Mouse (Mus musculus): ENCODE data around the gene Zkscan5. TPM values are rescaled to one million over a fixed set of nuclear protein-coding genes. Genes with fewer than 3 reads are reported as not detected.
"Not testable (repeated sequence)": the region's sequence is repeated elsewhere in the genome, so short reads cannot be mapped to it uniquely, and the experiment has no call there.

The Zkscan5 gene
- total RNA-seq, 2 experiments from 2014 or later = 11.3 to 12.2 TPM

GRCm38 (mm10) chr5:145218671-145219070, 14.3 kb downstream of the Zkscan5 start:
- H3K4me3 ChIP-seq = no peak overlapping the region
- no peak overlapping the region for H3K27ac ChIP-seq
- no peak for TF ChIP-seq CTCF (conservative IDR thresholded peaks at IDR 0.05)
- no peak for DNase-seq (ENCODE audit: low spot score in 2 of 2)

- Histone ChIP-seq H3K4me3 (no peak overlapping the region), H3K27ac (no peak overlapping the region)
- no peak for DNase-seq (ENCODE audit: low spot score in 2 of 2)
- no peak for TF ChIP-seq CTCF (conservative IDR thresholded peaks at IDR 0.05)
Observed at GRCm38 (mm10) chr5:145219981-145220380, 15.6 kb downstream of the Zkscan5 start.

GRCm38 (mm10) chr5:145222840-145223239, 18.5 kb downstream of the Zkscan5 start:
- H3K4me3 ChIP-seq = no peak overlapping the region
- DNase-seq (ENCODE audit: low spot score in 2 of 2) = no peak
- H3K27ac ChIP-seq = no peak overlapping the region
- no peak for TF ChIP-seq CTCF (conservative IDR thresholded peaks at IDR 0.05)

DNA sequence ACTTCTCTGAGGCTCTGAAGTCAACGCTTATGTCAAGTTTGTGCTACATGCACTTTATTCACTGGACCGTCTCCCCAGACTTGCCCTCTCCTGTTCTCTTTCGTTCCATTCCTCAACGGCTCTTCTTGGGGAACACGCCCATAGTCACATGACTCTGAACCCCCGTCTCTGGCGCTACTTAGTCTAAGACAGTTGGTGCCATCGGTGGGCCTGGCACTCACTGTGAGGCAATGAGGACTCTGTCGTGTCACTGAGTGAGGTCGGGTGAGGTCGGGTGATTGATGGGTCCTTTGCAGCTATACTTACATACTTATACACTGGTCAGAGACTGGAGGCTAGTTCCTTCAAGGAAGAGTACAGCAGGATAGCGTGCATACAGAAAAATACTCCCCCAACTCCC, 19.0 kb downstream of the Zkscan5 start:
- DNase-seq (ENCODE audit: low spot score in 2 of 2) = no peak
- Histone ChIP-seq H3K4me3 (no peak overlapping the region), H3K27ac (no peak overlapping the region)
- TF ChIP-seq CTCF (conservative IDR thresholded peaks at IDR 0.05) = no peak

GRCm38 (mm10) chr5:145226453-145226852, 22.1 kb downstream of the Zkscan5 start:
- no peak for TF ChIP-seq CTCF (conservative IDR thresholded peaks at IDR 0.05)
- DNase-seq (ENCODE audit: low spot score in 2 of 2) = no peak
- Histone ChIP-seq H3K27ac (no peak overlapping the region), H3K4me3 (no peak overlapping the region)

DNA sequence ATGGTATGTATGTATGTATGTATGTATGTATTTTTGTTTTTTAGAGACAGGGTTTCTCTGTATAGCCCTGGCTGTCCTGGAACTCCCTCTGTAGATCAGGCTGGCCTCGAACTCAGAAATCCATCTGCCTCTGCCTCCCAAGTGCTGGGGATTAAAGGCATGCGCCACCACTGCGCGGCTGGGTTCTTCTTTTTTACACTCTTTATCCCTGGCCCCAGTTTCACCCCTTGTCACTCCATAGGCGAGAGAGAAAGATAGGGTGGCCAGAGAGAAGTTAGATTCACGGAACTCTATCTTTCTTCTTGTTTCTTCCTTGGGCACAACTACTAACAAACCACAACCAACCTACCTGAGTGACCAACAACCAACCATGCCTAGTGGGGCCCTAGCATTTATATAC, 24.9 kb downstream of the Zkscan5 start:
- H3K4me3 ChIP-seq; DNase-seq (ENCODE audit: low spot score in 2 of 2); H3K27ac ChIP-seq: not testable (repeated sequence)

DNA sequence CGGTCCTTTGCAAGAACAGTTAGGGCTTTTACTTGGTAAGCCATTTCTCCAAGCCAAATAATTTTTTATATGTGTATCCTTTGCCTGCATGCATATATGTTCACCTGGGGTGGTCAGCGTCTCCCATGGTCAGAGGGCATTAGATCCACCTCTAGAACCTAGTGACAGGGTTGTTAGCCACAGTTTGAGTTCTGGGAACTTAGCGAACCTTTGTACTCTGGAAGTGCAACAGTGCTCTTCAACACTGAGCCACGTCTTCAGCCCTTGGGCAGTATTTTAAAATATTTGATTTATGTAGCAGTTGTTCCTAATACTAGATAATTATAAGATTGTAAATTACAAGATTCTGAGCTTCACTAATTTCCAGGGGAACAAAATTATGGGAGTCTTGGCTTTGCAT, 26.3 kb downstream of the Zkscan5 start:
- Histone ChIP-seq H3K4me3 (peak overlapping the region; percentile 74), H3K27ac (peak overlapping the region; percentile 97)
- DNase-seq (ENCODE audit: low spot score in 2 of 2) = no peak
- TF ChIP-seq CTCF (conservative IDR thresholded peaks at IDR 0.05) = no peak

- Histone ChIP-seq H3K4me3 (peak within 1 kb of the TSS; percentile 74), H3K27ac (peak within 1 kb of the TSS; percentile 97)
- no peak for TF ChIP-seq CTCF (conservative IDR thresholded peaks at IDR 0.05)
- DNase-seq (ENCODE audit: low spot score in 2 of 2) = peak; percentile 98 to 99
Observed at GRCm38 (mm10) chr5:145231367-145231871, 27.1 kb downstream of the Zkscan5 start, which contains the start of gene Zfp655. Gene Zfp655, plus strand, starts transcription at chr5:145231715.

GRCm38 (mm10) chr5:145231893-145232411, 27.6 kb downstream of the Zkscan5 start:
- DNase-seq (ENCODE audit: low spot score in 2 of 2) = peak in 1 of 2 experiments; percentile 16
- TF ChIP-seq CTCF (conservative IDR thresholded peaks at IDR 0.05) = no peak
- H3K4me3 ChIP-seq = peak overlapping the region; percentile 74
- H3K27ac ChIP-seq = peak overlapping the region; percentile 97

GRCm38 (mm10) chr5:145234636-145235035, 30.3 kb downstream of the Zkscan5 start:
- DNase-seq (ENCODE audit: low spot score in 2 of 2) = peak in 1 of 2 experiments; percentile 23
- no peak overlapping the region for H3K27ac ChIP-seq
- no peak overlapping the region for H3K4me3 ChIP-seq
- TF ChIP-seq CTCF (conservative IDR thresholded peaks at IDR 0.05) = peak; percentile 72

GRCm38 (mm10) chr5:145249520-145249919, 45.2 kb downstream of the Zkscan5 start:
- H3K27ac ChIP-seq = no peak overlapping the region
- DNase-seq (ENCODE audit: low spot score in 2 of 2) = no peak
- no peak overlapping the region for H3K4me3 ChIP-seq
- no peak for TF ChIP-seq CTCF (conservative IDR thresholded peaks at IDR 0.05)

Other genes with a start within 250 kb of the Zkscan5 start
- gene Smurf1, start 238.7 kb upstream of the Zkscan5 start, total RNA-seq (2021) = 10 to 100 TPM; 29.2 to 30.5 TPM
- gene Gm4871, start 171.8 kb upstream of the Zkscan5 start, total RNA-seq (2021) = not detected
- not detected for gene 1700018F24Rik, start 161.6 kb upstream of the Zkscan5 start, total RNA-seq (2021)
- gene Arpc1a, start 120.7 kb upstream of the Zkscan5 start, total RNA-seq (2021) = 100 to 1,000 TPM; 252 to 255 TPM
- gene Kpna7, start 120.5 kb upstream of the Zkscan5 start, total RNA-seq (2021) = not detected
- gene Arpc1b, start 90.3 kb upstream of the Zkscan5 start, total RNA-seq (2021) = 10 to 100 TPM; 17.7 to 19.4 TPM
- 10 to 100 TPM; 95.2 to 97.8 TPM for gene Pdap1, start 64.3 kb upstream of the Zkscan5 start, total RNA-seq (2021)
- gene Bud31, start 64.2 kb upstream of the Zkscan5 start, total RNA-seq (2021) = 10 to 100 TPM; 67.4 to 73.4 TPM
- gene Ptcd1, start 37.5 kb upstream of the Zkscan5 start, total RNA-seq (2021) = 10 to 100 TPM; 21.8 to 24.9 TPM
- 10 to 100 TPM; 24.8 to 24.9 TPM for gene Cpsf4, start 37.3 kb upstream of the Zkscan5 start, total RNA-seq (2021)
- 100 to 1,000 TPM; 238 to 257 TPM for gene Atp5j2, start 12.5 kb upstream of the Zkscan5 start, total RNA-seq (2021)
- 10 to 100 TPM; 11.6 to 12.9 TPM for gene Zkscan14, start 2.7 kb upstream of the Zkscan5 start, total RNA-seq (2021)
- 10 to 100 TPM; 27.5 to 28.4 TPM for gene Zfp655, start 27.2 kb downstream of the Zkscan5 start, total RNA-seq (2021)
- gene Zscan25, start 75.9 kb downstream of the Zkscan5 start, total RNA-seq (2021) = 10 to 100 TPM; 20.3 to 22.8 TPM
- not detected for gene Cyp3a57, start 140.7 kb downstream of the Zkscan5 start, total RNA-seq (2021)